Mouse (Mus musculus) MEL-GATA-1-ER (cell line): ENCODE data around the gene Itpr1.

ENCODE experiments used
- DNase-seq: peaks from one replicate; pipeline ENCODE4 v3.0.0-alpha.2; 2012; ENCODE audit warnings: low read depth; ENCODE audit errors: extremely low read depth

Gene Itpr1

DNA sequence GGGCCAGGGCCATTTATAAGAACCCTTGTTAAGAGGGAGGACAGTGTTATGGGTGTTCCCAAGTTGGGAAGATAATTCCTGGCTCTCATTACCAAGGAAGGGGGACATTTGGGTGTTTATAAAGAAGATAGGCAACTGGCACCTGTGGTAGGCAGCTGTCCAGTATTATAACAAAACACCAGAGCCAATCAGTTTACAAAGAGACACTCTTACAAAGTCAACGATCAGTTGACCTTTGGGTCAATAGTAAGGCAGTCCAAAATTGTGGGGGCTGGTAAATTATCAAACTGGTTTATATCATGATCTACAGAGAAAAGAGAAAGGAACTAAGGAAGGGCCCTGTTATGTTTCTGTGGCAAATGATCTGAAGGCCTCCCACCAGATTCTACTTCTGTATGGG lies 104.1 kb downstream of the Itpr1 start:
- no peak for DNase-seq

- no peak for DNase-seq
These were observed 108.8 kb downstream of the Itpr1 start for GRCm38 (mm10) chr6:108321653-108322052.

- no peak for DNase-seq
These were observed 111.6 kb downstream of the Itpr1 start for GRCm38 (mm10) chr6:108324464-108325025.

DNA sequence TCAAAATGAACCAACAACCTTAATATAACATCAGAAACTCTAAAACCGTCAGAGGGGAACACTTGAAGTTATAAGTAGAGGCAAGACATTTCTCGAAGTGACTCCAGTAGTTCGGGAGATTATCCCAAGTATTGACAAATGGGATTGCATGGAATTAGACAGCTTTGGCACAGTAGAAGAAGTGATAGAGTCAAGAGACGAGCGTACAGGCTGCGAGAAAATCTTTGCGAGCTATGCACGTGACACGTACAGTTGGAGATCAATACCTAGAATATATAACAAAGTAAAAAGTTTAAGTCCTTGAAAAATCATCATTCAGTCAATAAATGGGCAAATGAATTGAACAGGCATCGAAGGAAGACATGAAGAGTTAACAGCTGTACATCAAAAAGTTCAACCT lies 112.5 kb downstream of the Itpr1 start:
- no peak for DNase-seq

- DNase-seq: no peak
These were observed 113.1 kb downstream of the Itpr1 start for GRCm38 (mm10) chr6:108325948-108326411.

DNA sequence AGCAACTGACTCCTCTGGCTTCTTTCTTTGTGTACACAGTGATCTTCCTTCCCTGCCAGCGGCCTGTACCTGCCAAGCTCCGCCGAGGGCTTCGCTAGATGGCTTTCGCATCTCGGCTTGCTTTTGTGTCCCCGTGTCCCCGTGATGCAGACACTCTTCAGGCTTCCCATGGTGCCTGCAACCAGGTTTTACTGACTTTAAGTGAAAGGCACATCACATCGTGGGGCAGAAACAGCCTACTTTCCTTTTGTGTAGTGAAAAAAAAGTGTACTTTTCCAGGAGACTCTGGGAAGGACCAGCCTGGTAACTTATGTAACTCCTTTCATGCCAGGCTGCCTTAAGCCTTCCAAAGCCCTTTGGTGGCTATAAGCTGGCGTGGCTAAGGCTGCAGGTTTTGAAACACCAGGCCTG lies 113.9 kb downstream of the Itpr1 start:
- no peak for DNase-seq

DNA sequence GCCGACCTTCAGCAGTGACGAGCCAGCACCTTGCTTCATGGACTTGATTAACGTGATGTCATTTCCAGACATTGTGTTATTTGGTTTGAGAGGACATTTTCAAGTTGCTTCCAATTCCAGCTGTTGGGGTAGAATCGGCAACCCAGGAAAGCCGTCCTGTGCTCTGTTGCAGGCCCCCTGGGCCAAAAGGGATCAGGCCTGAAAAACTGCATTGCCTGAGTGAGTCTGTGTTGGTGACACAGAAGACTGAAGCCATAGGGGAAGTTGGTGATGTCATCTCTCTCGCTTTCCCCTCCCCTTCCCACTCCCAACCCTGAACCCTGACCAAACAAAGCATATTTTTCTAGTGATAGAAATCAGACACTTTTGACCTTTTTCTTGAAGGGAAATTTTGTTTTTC lies 114.7 kb downstream of the Itpr1 start:
- no peak for DNase-seq

GRCm38 (mm10) chr6:108328296-108328695 lies 115.4 kb downstream of the Itpr1 start:
- no peak for DNase-seq

DNA sequence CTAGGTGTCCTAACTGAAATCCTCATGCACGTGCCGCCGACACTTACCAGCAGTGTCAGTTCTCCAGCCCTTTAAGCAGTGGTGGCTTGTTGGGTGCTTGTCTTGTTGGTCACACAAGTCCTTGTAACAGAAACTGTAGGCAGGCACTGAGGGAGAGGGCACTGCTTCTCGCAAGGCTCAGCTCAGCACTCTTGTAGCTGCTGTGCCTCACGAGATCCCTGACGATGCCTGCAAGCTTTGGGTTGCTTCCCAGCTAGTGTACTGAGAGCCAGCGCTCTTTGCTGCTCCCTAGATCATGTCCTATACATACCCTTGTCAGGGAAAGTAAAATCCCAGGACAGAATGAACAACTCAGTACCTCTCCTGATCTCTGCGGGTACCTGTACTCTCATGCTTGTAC lies 117.6 kb downstream of the Itpr1 start:
- DNase-seq: no peak

DNA sequence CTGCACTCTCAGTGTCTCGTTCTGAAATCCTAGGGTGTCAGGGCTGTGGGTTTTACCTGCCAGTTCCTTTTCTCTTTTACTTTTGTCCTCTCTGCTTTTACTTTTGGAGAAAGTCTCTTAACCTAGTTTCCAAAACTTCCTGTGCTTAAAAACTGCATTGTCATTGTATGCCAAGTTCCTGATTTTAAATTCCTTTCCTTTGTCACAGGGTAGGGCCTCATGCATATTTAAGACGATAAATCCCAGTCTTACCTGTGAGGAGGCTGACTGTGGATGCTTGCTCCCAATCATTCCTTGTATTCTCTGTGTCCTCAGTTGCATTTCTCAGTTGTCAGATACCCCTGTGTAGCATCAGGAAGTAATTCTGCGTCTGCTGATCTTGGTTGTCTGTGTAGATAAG lies 118.4 kb downstream of the Itpr1 start:
- DNase-seq: peak; percentile 22

DNA sequence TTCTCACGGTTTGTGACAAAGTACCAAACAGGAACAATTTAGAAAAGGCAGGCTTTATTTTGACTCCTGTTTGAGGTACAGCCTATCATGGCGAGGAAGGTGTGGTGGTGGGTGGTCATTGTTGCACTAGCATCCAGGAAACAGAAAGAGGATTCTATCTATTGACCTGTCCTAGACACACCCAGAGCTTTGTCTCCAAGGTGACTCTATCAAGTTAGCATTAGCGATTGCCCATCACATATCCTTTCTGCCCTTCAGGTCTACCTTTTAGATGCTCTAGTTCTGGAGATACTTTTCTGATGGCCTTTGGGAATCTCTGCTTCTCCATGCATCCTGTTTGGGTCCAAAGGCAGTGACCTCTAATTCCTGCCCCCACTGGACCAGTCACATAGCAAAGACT lies 121.2 kb downstream of the Itpr1 start:
- no peak for DNase-seq

- DNase-seq: no peak
These were observed 122.4 kb downstream of the Itpr1 start for GRCm38 (mm10) chr6:108335202-108335823.

DNA sequence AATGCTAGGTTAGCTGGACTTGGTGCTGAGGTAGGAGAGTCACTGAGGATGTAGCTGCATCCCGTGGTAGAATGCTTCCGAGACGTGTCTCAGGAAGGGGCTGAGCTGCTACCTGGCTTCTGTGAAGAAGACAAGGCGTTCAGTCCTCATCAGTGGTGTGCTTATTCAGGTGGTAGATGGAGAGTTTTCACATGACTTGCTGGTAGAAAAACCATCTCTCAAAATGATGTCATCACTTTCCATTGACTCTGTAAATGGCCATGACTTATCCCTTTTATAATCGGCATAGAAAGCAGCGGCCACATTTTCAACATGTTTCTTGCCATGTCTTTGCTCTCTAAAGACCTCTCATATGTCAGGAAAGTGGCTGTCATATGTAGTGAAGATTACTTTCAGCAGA lies 123.6 kb downstream of the Itpr1 start:
- no peak for DNase-seq

DNA sequence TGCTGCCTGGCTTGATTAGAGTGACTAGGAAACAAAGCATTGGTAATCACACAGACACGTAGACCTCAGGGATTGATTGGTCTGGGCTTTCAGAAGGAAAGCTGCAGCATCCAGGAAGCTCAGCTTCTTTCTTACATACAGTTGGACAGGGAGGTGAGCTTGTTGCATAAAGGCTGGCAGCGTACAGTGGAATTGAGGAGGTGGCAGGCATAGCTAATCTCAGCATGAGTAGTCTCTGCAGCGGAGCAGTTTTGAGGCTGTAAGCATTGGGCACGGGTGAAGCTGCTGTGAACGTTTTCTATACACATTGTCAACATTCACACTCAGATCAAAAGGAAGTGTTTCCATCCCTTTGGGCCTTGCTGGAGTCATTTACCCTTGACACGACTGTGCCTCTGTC lies 124.4 kb downstream of the Itpr1 start:
- no peak for DNase-seq

- DNase-seq: no peak
These were observed 125.5 kb downstream of the Itpr1 start for GRCm38 (mm10) chr6:108338362-108338761.

GRCm38 (mm10) chr6:108342989-108343388 lies 130.1 kb downstream of the Itpr1 start:
- DNase-seq: no peak

DNA sequence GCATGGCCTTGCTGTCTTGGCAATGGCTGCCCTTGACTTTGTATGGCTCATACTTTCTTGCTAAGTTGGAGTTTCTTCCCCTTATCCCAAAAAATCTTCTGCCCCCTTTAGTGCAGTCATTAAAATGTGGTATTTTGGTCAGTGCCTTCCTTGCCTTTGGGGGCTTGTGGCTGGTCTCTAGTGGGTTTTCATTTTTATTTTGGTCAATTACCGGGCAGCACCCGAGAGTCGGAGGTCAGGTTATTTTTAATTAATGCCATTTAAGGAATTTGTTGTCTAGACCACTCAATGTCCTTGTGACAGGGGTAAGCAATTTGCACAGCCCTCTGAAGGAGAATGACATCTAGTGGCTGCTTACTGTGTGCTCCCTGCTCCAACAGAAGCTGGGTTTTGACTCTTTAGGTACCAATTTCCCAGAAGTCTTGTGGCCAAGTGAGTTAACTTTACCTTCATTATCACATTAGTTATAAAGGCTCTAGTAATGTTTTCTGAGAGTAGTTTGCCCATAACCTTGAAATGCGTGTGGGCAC lies 130.9 kb downstream of the Itpr1 start:
- no peak for DNase-seq

DNA sequence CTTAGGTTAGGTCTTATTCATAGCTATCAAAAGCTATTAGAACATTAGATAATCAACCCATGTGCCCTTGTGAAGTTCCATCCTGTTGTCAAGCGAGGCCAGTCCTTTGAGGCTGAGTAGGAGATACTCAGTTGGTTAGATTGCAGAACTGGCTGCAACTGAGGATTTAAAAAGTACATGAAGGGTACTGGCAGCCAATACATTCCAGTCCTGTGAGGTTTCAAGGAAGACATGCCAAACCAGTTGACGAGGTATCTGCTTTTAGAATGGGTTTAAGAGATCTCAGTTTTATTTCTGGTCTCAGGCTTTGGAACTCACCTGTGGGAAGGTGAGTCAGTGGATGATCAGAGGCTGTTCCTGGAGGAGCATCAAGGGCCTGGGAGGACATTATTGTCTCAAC lies 137.9 kb downstream of the Itpr1 start:
- no peak for DNase-seq

GRCm38 (mm10) chr6:108351998-108352397 lies 139.1 kb downstream of the Itpr1 start:
- no peak for DNase-seq

DNA sequence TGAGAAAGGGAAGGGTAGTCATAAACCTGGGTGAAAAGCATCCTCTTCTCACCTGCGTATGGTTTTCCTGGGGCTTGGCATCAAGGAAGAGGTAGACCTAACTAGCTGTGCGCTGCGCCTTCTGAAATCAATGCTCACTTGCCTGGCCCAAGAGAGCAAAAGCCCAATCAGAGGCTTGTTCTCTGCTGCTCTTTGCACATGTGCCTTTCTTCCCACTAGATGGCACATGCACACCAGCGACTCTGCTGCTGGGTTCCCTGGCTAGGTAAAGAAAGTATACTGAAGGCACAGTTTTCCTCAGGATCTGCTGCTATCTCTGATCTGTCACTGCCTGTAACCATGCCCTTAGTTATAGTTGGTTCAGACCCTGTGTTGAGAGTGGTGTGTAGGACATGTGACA lies 154.5 kb downstream of the Itpr1 start:
- no peak for DNase-seq

DNA sequence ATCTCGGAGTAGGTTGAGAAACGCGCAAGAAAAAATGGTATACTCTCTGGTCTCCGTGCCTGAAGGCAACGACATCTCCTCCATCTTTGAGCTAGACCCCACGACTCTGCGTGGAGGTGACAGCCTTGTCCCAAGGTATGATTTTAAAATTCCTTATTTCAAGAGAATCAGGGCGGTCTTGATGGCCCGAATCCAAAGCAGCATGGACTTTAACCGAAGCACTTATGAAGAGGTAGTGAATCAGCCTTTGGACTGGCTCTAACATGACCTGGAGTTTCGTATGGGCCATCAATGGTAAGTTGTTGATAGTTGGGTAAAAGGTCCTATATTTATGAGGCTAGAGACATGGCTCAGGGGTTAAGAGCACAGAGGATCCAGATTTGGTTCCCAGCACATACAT lies 156.1 kb downstream of the Itpr1 start:
- DNase-seq: no peak

GRCm38 (mm10) chr6:108371347-108371893 lies 158.5 kb downstream of the Itpr1 start:
- no peak for DNase-seq

DNA sequence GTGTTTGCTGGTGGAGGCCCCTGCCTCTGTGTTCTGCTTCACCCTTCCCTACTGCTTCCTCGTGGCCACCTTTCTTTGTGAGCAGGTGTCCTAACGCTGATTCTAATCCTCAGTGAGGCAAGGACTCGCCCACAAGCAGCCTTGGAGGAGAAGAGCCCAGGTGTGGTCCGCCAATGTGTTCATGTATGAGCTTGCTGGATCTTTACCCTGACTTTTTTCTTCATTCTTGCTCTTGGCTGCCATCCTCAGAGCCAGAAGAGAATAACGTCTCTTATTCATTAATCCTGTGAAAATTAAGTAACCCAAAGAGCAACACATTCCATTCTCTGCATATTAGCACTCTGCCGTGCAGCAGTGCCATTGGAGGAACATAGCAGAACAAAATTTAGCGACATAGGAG lies 161.1 kb downstream of the Itpr1 start:
- no peak for DNase-seq
